Mouse (Mus musculus) kidney, postnatal 0 days (tissue): Measurements from ENCODE around the gene Sncg. TPM values are rescaled to one million over a fixed set of nuclear protein-coding genes. Genes with fewer than 3 reads are reported as not detected.

Source experiments
- ATAC-seq: fragments of 200-750 bp; cut with Nextera tagmentation; replicated peaks from 2 replicates; pipeline ENCODE4 v1.8.0; 2017; ENCODE audit warnings: low read depth, moderate number of reproducible peaks, moderate TSS enrichment, moderate library complexity; ENCODE audit not compliant: low FRiP score
- DNase-seq: peaks from one replicate; pipeline ENCODE4 v3.0.0-alpha.2; 2016; ENCODE audit warnings: low spot score
- H3K27ac ChIP-seq: fragments of 300-500 bp; sonication (generic); 2 replicates; pipeline ENCODE4 v1.5.1; 2014; ENCODE audit warnings: mild to moderate bottlenecking
- H3K27me3 ChIP-seq: fragments of 300-500 bp; sonication (generic); 2 replicates; pipeline ENCODE4 v1.6.1; 2014; ENCODE audit warnings: low read length, mixed read lengths; ENCODE audit not compliant: insufficient read depth
- H3K36me3 ChIP-seq: fragments of 300-500 bp; sonication (generic); 2 replicates; pipeline ENCODE4 v1.6.1; 2014; ENCODE audit warnings: low read length, mixed read lengths; ENCODE audit not compliant: insufficient read depth
- H3K4me1 ChIP-seq: fragments of 300-500 bp; sonication (generic); replicated peaks from 2 replicates; pipeline ENCODE4 v1.6.1; 2014; ENCODE audit warnings: antibody characterized with exemption, low read length, mixed read lengths; ENCODE audit not compliant: insufficient read depth
- H3K4me2 ChIP-seq: fragments of 300-500 bp; sonication (generic); 2 replicates; pipeline ENCODE4 v1.6.1; 2014; ENCODE audit warnings: mild to moderate bottlenecking, low read length, moderate library complexity, mixed read lengths
- H3K4me3 ChIP-seq: fragments of 300-500 bp; sonication (generic); replicated peaks from 2 replicates; pipeline ENCODE4 v1.5.1; 2014; ENCODE audit warnings: low read depth, low read length
- H3K9ac ChIP-seq: fragments of 300-500 bp; sonication (generic); 2 replicates; pipeline ENCODE4 v1.6.1; 2014; ENCODE audit warnings: low read depth, low read length
- H3K9me3 ChIP-seq: fragments of 300-500 bp; sonication (generic); replicated peaks from 2 replicates; pipeline ENCODE4 v1.6.1; 2016; ENCODE audit warnings: low read length, inconsistent platforms, mixed read lengths
- CTCF ChIP-seq: IDR thresholded peaks from 2 replicates; pipeline ENCODE4 v1.5.1; 2016; ENCODE audit warnings: antibody characterized with exemption, low read depth, mild to moderate bottlenecking, moderate library complexity
- WGBS: fragments of 180-500 bp; shearing (Covaris S2); extraction: QIAGEN DNeasy Blood & Tissue Kit; methylation state at CpG from one replicate; pipeline ENCODE4 v1.1.7; 2014; 5-methylcytosine and 5-hydroxymethylcytosine counted together
- polyA plus RNA-seq: library from polyadenylated mRNA; unstranded; fragments of >200 nt; fragmentation: Nextera tagmentation; extraction: Ambion mirVana; gene quantifications from 2 replicates; pipeline ENCODE4 v1.2.1, GENCODE M21; 2015

The Sncg gene
- polyA plus RNA-seq, 1 experiment from 2014 or later, result 5.5 TPM

DNA sequence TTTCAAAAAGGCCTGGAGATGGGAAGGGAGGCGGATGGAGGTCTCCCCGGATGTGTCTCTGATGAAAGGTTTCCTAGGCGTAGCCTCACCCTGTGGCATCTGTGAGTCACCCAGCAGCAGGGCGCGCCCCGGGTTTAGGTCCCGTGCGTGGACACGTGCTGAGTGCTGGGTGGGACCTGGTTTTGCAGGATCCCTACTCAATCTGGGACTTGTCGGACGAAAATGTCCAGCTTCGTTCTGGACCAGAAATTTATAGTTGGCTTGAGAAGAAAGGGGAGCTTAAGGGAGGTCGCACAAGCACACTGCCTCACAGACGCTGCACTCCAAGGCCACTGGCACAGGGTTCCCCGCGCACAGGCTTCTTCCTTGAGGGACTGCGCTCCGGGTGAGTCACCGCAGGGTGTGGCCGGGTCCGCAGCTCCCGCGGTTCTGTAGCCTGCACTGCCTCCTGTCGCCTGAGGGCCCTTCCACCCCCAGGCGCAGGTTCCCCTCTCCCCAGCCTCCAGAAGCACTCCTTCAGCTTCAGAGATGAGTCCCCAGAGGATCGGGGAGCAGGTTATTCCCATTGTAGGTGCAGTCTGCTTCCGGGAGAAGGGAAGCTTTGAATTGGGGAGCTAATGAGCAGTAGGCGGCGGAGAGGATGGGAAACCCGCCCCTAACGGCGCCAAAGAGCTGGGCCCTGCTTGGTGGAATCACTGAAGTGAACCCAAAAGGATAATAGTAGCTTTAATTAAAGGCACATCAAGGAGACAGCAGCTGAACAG, 10.9 kb downstream of the Sncg start:
- Histone ChIP-seq H3K27ac (no peak overlapping the region), H3K9me3 (no peaks in the 10 kb centered on the region), H3K27me3 (no peaks in the 10 kb centered on the region), H3K9ac (peak overlapping the region; percentile 31), H3K4me2 (peak overlapping the region; percentile 85), H3K4me1 (no peaks in the 10 kb centered on the region), H3K4me3 (peak overlapping the region; percentile 39), H3K36me3 (no peaks in the 10 kb centered on the region)
- ATAC-seq, result peak; percentile 81
- peak; percentile 81 for DNase-seq
- 2% methylated on average over 32 of the region's 32 CpGs for WGBS
- TF ChIP-seq CTCF, result peak; percentile 56

DNA sequence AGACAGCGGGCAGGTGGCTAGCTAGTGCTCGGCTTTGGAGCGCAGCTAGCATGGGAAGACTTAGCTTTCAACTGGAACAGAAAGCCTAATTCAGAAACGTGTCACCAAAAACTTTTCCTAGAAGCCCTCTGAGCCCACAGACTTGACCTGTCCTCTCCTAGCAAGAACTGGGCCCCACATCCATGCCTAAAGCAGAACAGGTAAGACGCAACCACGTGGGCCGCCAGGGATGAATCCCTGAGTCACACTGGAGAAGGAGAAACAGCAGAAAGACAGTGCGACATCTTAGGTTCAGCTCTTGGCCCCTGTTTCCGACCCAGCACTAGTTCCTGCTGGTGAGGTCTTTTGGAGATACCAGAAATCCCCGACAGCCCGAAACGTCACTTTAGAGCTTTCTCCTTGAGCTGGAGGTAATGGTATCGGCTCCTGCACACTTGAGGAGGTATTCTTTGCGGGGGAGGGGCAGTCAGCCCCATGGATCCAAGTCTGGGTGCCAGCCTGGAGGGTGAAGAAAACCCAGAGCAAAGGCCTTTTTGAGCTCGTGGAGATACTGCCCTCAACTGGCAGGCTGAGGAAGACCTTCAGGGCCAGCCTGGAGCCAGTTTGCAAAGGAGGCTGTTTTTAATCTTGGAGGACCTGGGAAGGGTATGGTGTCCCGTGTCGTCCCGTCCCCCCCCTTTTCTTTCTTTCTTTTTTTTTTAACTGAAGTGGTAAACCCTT, 11.7 kb downstream of the Sncg start:
- no peaks in the 10 kb centered on the region for H3K4me1 ChIP-seq
- peak; percentile 82 for TF ChIP-seq CTCF
- peak overlapping the region; percentile 85 for H3K4me2 ChIP-seq
- peak overlapping the region; percentile 31; the same call in 1 of the 2 replicates for H3K9ac ChIP-seq
- no peaks in the 10 kb centered on the region for H3K36me3 ChIP-seq
- ATAC-seq (peak; percentile 79), DNase-seq (peak; percentile 84)
- peak overlapping the region; percentile 39 for H3K4me3 ChIP-seq
- no peaks in the 10 kb centered on the region for H3K9me3 ChIP-seq
- 35% methylated on average over 18 of the region's 18 CpGs for WGBS
- H3K27ac ChIP-seq, result no peak overlapping the region
- H3K27me3 ChIP-seq, result no peaks in the 10 kb centered on the region

DNA sequence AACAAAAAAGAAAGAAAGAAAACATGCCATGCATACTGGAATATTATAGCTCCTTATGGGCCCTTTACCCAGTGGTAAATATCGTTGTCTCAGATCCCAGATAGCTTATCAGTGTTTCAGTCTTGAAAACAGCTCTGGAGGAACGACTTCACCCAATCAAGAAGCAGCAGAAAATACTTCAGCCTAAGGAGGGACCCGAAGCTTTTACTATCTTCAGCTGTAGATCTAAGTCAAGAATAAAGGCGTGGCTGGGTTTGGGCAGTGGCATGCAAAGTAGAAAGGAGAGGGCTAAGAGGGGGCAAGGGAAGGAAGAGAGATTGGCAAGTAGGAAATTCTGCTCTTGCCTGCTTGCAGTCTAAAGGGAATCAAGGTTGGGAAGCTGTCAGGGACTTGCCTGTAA, 12.5 kb downstream of the Sncg start:
- DNase-seq (no peak), ATAC-seq (no peak)
- Histone ChIP-seq H3K4me1 (no peaks in the 10 kb centered on the region), H3K4me3 (no peak overlapping the region), H3K27me3 (no peaks in the 10 kb centered on the region), H3K9ac (no peak overlapping the region), H3K27ac (no peak overlapping the region), H3K4me2 (no peak overlapping the region), H3K36me3 (no peaks in the 10 kb centered on the region), H3K9me3 (no peaks in the 10 kb centered on the region)
- no peak for TF ChIP-seq CTCF
- 54% methylated on average over 4 of the region's 4 CpGs for WGBS

DNA sequence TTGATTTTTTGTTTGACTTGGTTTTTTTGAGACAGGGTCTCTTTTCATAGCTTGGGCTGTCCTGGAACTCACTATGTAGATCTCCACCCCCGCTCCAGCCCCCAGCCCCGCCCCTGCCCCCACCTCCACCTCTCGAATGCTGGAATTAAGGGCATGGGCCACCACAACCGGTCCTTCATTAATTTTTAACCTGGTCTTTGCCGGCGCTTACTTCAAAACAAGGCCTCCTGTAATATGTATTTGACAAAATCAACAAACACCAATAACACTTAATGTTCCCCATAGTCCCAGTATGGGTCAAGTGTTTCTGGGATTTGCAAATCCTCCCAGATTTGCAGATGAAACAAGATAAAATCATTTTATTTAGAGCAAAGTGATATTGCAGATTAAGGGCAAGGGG, 14.3 kb downstream of the Sncg start:
- H3K4me1 ChIP-seq, result no peaks in the 10 kb centered on the region
- WGBS, result 41% methylated on average over 6 of the region's 6 CpGs
- DNase-seq, result no peak
- H3K27me3 ChIP-seq, result no peaks in the 10 kb centered on the region
- H3K36me3 ChIP-seq, result no peaks in the 10 kb centered on the region
- H3K9me3 ChIP-seq, result no peaks in the 10 kb centered on the region
- no peak overlapping the region for H3K4me2 ChIP-seq
- H3K9ac ChIP-seq, result no peak overlapping the region
- H3K4me3 ChIP-seq, result no peak overlapping the region
- no peak overlapping the region for H3K27ac ChIP-seq
- ATAC-seq, result no peak
- TF ChIP-seq CTCF, result no peak

DNA sequence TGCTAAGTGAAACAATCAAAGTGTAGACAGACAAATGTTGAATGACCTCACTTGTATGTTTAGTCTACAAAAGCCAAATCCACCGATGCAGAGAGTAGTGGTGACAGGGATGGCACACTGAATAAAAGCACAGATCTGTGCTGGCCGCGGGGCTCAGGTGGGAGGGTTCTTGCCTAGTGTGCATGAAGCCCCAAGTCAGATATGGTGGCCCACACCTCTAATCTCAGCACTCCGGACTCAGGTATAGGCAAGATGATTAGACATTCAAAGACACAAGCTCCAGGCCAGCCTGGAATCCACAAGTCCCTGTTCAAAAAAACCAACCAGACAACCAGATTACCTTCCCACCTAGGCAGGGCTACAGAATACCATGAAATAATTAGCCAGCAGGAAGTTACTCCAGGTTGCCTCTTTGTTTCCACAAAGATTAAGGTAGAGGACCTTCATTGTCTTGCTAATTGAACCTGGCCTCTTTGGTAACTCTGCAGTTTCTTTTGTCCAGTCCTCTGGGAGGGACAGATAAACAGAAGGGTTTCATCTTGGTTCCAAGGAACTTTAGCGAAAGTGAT, 14.8 kb downstream of the Sncg start:
- no peak for TF ChIP-seq CTCF
- Histone ChIP-seq H3K4me2 (no peak overlapping the region), H3K4me3 (no peak overlapping the region), H3K27ac (no peak overlapping the region), H3K4me1 (no peaks in the 10 kb centered on the region), H3K9ac (no peak overlapping the region), H3K9me3 (no peaks in the 10 kb centered on the region), H3K27me3 (no peaks in the 10 kb centered on the region), H3K36me3 (no peaks in the 10 kb centered on the region)
- DNase-seq (no peak), ATAC-seq (no peak)
- 60% methylated on average over 5 of the region's 5 CpGs for WGBS

DNA sequence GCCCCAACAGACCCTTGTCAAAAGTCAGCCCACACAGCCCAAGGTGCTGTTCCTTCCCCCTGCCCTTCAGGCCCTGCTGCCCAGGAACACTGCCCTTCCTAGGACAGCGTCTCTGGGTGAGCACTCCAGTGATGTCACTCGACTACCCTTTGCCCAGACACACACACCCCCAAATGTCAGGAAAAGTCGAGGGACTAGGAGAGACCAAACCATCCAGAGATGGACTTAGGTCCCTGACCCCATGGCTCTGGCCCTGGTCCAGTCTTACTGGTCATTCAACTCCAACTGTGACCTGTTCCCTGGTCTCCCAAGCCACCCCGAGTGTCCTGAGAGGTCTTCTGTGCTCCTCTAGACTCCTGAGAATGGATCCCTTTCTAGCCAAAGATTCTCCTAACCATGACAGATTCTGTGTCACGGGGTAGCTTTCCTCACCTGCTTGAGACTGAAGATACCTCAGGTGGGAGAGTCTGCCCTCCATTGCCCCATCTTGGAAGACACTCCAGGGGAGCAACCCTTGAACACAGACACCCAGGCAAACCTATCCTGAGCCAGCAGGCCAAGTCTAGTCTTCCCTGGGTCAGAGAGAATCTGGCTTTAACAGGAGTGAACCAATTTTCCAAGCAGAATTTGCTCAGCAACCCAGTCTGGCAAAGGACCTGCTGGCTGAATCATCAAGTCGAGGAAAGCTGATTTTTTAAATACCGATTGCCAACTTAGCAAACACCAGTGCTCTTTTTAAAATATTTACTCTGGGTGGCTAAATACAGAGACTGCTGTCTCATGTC, 16.7 kb downstream of the Sncg start:
- Histone ChIP-seq H3K27me3 (no peaks in the 10 kb centered on the region), H3K9me3 (no peaks in the 10 kb centered on the region), H3K4me1 (no peaks in the 10 kb centered on the region), H3K4me2 (no peak overlapping the region), H3K9ac (no peak overlapping the region), H3K4me3 (no peak overlapping the region), H3K36me3 (no peaks in the 10 kb centered on the region), H3K27ac (no peak overlapping the region; the same call in 1 of the 2 replicates)
- TF ChIP-seq CTCF, result no peak
- 81% methylated on average over 7 of the region's 7 CpGs for WGBS
- no peak for DNase-seq
- ATAC-seq, result peak; percentile 83
